Mouse (Mus musculus) liver, embryonic 14.5 days (tissue): ENCODE results near the gene Eml1. TPM values are rescaled to one million over a fixed set of nuclear protein-coding genes. Genes with fewer than 3 reads are reported as not detected.
A peak's percentile ranks its signal among the peaks of the same experiment; 100 is the strongest.

Source experiments
- ATAC-seq: fragments of 200-750 bp; cut with Nextera tagmentation; 2 replicates; pipeline ENCODE4 v1.8.0; 2017; ENCODE audit warnings: moderate number of reproducible peaks, mild to moderate bottlenecking, moderate library complexity; ENCODE audit not compliant: insufficient read depth
- DNase-seq, 3 experiments: peaks; one replicate each; pipeline ENCODE4 v3.0.0-alpha.2; 2012 to 2013; ENCODE audit warnings: low read depth in 3 of 3, low spot score in 3 of 3
- H3K27ac ChIP-seq: fragments of 300-500 bp; sonication (generic); 2 replicates; pipeline ENCODE4 v1.5.1; 2014; ENCODE audit warnings: moderate library complexity, mild to moderate bottlenecking, control low read depth, inconsistent platforms
- H3K27me3 ChIP-seq: fragments of 300-500 bp; sonication (generic); 2 replicates; pipeline ENCODE4 v1.6.1; 2014; ENCODE audit warnings: mild to moderate bottlenecking, low read length, moderate library complexity; ENCODE audit not compliant: control insufficient read depth, insufficient read depth
- H3K36me3 ChIP-seq: fragments of 300-500 bp; sonication (generic); replicated peaks from 2 replicates; pipeline ENCODE4 v1.6.1; 2014; ENCODE audit warnings: low read depth; ENCODE audit not compliant: control insufficient read depth, insufficient read depth
- H3K4me1 ChIP-seq, 2 experiments: fragments of 200-500 bp in 1 of 2; fragments of 300-500 bp in 1 of 2; sonication (generic) in 1 of 2; replicated peaks; 2 replicates each; pipeline ENCODE4 v1.6.1; 2012 to 2014; ENCODE audit warnings: antibody characterized with exemption in 1 of 2, inconsistent platforms in 1 of 2, low read length in 1 of 2; ENCODE audit not compliant: control insufficient read depth in 2 of 2, insufficient read depth in 2 of 2
- H3K4me2 ChIP-seq: fragments of 300-500 bp; sonication (generic); 2 replicates; pipeline ENCODE4 v1.6.1; 2014; ENCODE audit warnings: low read depth, mild to moderate bottlenecking, control low read depth, moderate library complexity
- H3K4me3 ChIP-seq, 2 experiments: fragments of 200-500 bp in 1 of 2; fragments of 300-500 bp in 1 of 2; sonication (generic) in 1 of 2; 2 replicates each; pipeline ENCODE4 v1.5.1; 2012 to 2014; ENCODE audit warnings: low read depth in 2 of 2, low read length in 2 of 2, mild to moderate bottlenecking in 2 of 2, control low read depth in 1 of 2, inconsistent platforms in 1 of 2, moderate library complexity in 1 of 2; ENCODE audit not compliant: insufficient read depth in 1 of 2
- H3K9ac ChIP-seq: fragments of 300-500 bp; sonication (generic); replicated peaks from 2 replicates; pipeline ENCODE4 v1.6.1; 2014; ENCODE audit warnings: mild to moderate bottlenecking, control low read depth, moderate library complexity
- H3K9me3 ChIP-seq: fragments of 300-500 bp; sonication (generic); 2 replicates; pipeline ENCODE4 v1.6.1; 2016; ENCODE audit warnings: low read length, mixed read lengths; ENCODE audit not compliant: control insufficient read depth
- CTCF ChIP-seq: IDR thresholded peaks from 2 replicates; pipeline ENCODE4 v1.5.1; 2016; ENCODE audit warnings: antibody characterized with exemption, low read depth, control low read depth
- EP300 ChIP-seq: IDR thresholded peaks from 2 replicates; pipeline ENCODE4 v1.6.1; 2016; ENCODE audit warnings: antibody characterized with exemption, low read depth
- WGBS: fragments of 180-500 bp; shearing (Covaris S2); extraction: QIAGEN DNeasy Blood & Tissue Kit; methylation state at CpG from one replicate; pipeline ENCODE4 v1.1.7; 2014; ENCODE audit not compliant: insufficient replicate concordance; 5-methylcytosine and 5-hydroxymethylcytosine counted together
- polyA plus RNA-seq, 2 experiments: library from polyadenylated mRNA; depleted of rRNA in 1 of 2; stranded (reverse) in 1 of 2; unstranded in 1 of 2; fragments of >200 nt; fragmentation: Nextera tagmentation in 1 of 2; extraction: Ambion mirVana in 1 of 2; gene quantifications; 2 replicates each; pipeline versions ENCODE4 v1.2.1 to v1.2.3; 2012 to 2014

The Eml1 gene
- polyA plus RNA-seq, 2 experiments = 2.5 to 3.3 TPM

DNA sequence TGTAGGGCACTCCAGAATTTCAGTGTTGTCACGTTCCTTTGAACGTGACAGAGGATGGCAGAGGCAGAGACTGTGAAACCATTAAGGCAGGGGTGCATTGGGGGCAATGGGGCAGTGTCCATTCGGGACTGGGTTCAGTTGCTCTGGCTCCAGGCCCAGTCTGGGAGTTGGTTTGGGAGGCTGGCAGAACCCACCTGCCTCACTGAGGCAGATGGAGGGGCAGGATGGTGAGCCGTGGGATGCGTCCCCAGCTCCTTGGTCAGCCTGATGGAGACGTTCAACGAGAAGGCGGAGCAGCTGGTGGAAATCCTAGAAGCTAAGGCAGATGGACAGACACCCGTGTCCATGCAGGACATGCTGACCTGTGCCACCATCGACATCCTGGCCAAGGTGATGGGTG lies 19.8 kb upstream of the Eml1 start:
- 72% methylated on average over 10 of the region's 10 CpGs for WGBS
- no peak overlapping the region for H3K4me3 ChIP-seq
- no peaks in the 10 kb centered on the region for H3K9me3 ChIP-seq
- no peak overlapping the region for H3K27ac ChIP-seq
- H3K27me3 ChIP-seq = peaks cover 10% of the 10 kb centered on the region
- TF ChIP-seq CTCF (no peak), EP300 (no peak)
- no peak overlapping the region for H3K9ac ChIP-seq
- no peak for ATAC-seq
- DNase-seq = no peak
- H3K4me1 ChIP-seq = no peaks in the 10 kb centered on the region
- no peaks in the 10 kb centered on the region for H3K36me3 ChIP-seq
- no peak overlapping the region for H3K4me2 ChIP-seq

DNA sequence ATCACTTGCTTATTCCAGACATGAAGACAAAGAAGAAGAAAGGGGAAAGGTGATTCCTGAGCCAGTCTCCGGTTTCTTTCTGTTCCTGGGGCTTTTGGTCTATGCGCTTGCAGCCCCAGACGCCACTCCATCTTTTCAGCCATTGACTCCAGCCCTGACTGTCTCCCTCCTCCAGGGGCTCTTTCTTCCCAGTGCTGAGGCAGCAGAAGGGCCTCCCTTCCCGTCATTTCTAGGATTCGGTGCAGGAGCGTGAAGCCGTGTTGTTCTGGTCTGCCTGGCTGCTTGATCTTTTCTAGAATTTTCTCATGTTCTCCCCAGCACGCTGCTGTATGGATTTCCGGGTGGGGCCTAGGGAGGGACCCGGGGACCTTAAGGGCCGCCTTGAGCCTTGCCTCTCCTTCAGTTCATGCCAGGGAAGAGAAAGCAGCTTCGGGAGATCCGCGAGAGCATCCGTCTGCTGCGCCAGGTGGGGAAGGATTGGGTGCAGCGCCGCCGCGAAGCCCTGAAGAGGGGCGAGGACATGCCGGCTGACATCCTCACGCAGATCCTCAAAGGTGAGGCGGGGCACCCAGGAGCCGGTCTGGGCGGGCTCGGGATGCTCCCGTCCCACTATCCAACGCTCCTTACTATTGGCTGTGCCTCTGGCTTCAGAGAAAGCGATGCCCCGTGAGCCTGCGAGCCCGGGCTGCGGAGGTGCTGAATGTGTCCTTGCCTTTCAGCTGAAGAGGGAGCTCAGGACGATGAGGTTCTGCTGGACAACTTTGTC lies 18.2 kb upstream of the Eml1 start:
- Histone ChIP-seq H3K4me2 (no peak overlapping the region), H3K4me1 (no peaks in the 10 kb centered on the region), H3K9ac (no peak overlapping the region), H3K27me3 (peaks cover 10% of the 10 kb centered on the region), H3K4me3 (no peak overlapping the region), H3K36me3 (no peaks in the 10 kb centered on the region), H3K9me3 (no peaks in the 10 kb centered on the region), H3K27ac (no peak overlapping the region)
- TF ChIP-seq CTCF (no peak), EP300 (no peak)
- no peak for DNase-seq
- WGBS = 9% methylated on average over 35 of the region's 35 CpGs
- ATAC-seq = no peak

DNA sequence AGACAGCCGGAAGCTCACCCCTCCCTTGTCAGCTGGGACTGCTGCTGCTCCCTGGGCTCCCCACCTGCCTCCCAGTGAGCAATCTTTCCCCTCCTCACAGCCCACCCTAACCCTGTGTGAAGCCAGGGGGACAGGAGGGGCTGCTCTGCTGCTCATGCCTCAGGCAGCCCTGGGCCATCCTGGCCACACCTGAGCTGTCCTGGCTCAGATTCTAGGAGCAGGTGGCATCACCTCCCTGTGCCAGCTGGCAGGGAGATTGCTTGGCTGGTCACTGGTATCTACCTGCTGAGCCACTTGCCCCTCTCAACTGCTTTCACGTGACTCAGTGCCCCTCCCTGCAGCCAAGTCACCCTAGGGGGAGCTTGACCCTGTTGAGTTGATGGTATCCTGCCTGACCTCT lies 16.5 kb upstream of the Eml1 start:
- no peak for ATAC-seq
- no peaks in the 10 kb centered on the region for H3K9me3 ChIP-seq
- H3K27ac ChIP-seq = no peak overlapping the region
- H3K9ac ChIP-seq = no peak overlapping the region
- no peak for DNase-seq
- WGBS = 52% methylated on average over 2 of the region's 2 CpGs
- H3K4me2 ChIP-seq = no peak overlapping the region
- H3K4me3 ChIP-seq = no peak overlapping the region
- TF ChIP-seq EP300 (no peak), CTCF (no peak)
- no peaks in the 10 kb centered on the region for H3K36me3 ChIP-seq
- no peaks in the 10 kb centered on the region for H3K4me1 ChIP-seq
- H3K27me3 ChIP-seq = peaks cover 10% of the 10 kb centered on the region

DNA sequence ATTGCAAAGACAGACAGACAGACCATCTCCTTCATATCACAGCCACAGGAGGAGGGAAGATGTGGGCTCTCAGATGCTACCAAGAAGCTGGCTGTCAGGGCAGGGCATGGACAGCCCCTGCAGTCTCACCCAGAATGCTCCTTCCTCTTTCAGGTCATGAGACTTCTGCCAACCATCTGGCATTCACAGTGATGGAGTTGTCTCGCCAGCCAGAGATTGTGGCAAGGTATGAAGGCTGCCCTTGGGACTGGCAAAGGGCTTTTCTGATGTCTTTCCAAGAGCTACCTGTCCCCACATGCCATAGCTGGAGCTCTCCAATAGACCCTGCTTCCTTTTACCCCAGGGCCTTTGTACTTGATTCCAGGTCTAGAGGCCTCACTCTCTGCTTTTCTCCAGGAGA lies 15.5 kb upstream of the Eml1 start:
- no peaks in the 10 kb centered on the region for H3K9me3 ChIP-seq
- no peak overlapping the region for H3K4me2 ChIP-seq
- WGBS = 57% methylated on average over 1 of the region's 1 CpGs
- no peak for TF ChIP-seq EP300
- H3K4me1 ChIP-seq = no peaks in the 10 kb centered on the region
- H3K36me3 ChIP-seq = no peaks in the 10 kb centered on the region
- peaks cover 10% of the 10 kb centered on the region for H3K27me3 ChIP-seq
- no peak overlapping the region for H3K9ac ChIP-seq
- DNase-seq (no peak), ATAC-seq (no peak)
- no peak overlapping the region for H3K27ac ChIP-seq
- H3K4me3 ChIP-seq = no peak overlapping the region

DNA sequence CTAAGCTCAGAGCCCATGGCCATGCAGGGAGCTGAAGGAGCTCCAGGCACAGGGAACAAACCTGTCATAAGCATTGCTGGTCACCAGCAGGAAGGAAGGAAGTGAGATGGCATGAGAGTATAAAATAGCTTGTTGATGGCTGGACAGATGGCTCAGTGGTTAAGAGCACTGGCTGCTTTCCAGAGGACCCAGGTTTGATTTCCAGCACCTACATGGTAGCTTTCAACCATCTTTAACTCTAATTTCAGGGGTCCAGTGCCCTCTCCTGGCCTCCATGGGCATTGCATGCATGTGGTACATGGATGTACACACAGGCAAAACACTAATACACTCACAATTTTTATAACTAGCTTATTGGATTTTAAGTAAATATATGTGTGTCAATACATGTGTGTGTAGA lies 14.8 kb upstream of the Eml1 start:
- Histone ChIP-seq H3K27me3 (peaks cover 10% of the 10 kb centered on the region), H3K36me3 (no peaks in the 10 kb centered on the region), H3K27ac (no peak overlapping the region), H3K4me1 (no peaks in the 10 kb centered on the region), H3K4me2 (no peak overlapping the region), H3K9me3 (no peaks in the 10 kb centered on the region), H3K9ac (no peak overlapping the region), H3K4me3 (no peak overlapping the region)
- ATAC-seq = no peak
- DNase-seq = no peak
- no peak for TF ChIP-seq EP300
- peak; percentile 35; the same call in 1 of the 2 replicates for TF ChIP-seq CTCF
